Mouse (Mus musculus) brain, embryonic 14.5 days (tissue): Measurements from ENCODE around the gene Dpm2. TPM values are rescaled to one million over a fixed set of nuclear protein-coding genes. Genes with fewer than 3 reads are reported as not detected.

Experiments used
- DNase-seq: peaks from one replicate; pipeline ENCODE4 v3.0.0-alpha.2; 2011; ENCODE audit warnings: low read depth
- CTCF ChIP-seq: fragments of 200-500 bp; IDR thresholded peaks from 2 replicates; pipeline ENCODE4 v1.5.1; 2012; ENCODE audit warnings: inconsistent platforms, mild to moderate bottlenecking, moderate library complexity, borderline replicate concordance; ENCODE audit not compliant: insufficient read depth, insufficient read length; ENCODE audit errors: extremely low read depth
- POLR2A ChIP-seq: fragments of 200-500 bp; IDR thresholded peaks from 2 replicates; pipeline ENCODE4 v1.6.1; 2012; ENCODE audit warnings: mild to moderate bottlenecking, inconsistent platforms, borderline replicate concordance; ENCODE audit not compliant: poor library complexity, insufficient read depth, insufficient read length, severe bottlenecking; ENCODE audit errors: extremely low read depth
- polyA plus RNA-seq: library from polyadenylated mRNA; depleted of rRNA; stranded (reverse); fragments of >200 nt; gene quantifications from 2 replicates; pipeline ENCODE4 v1.2.3, GENCODE M21; 2012; rRNA removed

Dpm2 gene
- polyA plus RNA-seq, 1 experiment, result 155 TPM

GRCm38 (mm10) chr2:32621517-32621859 lies 50.8 kb downstream of the Dpm2 start, which contains the start of gene Ak1:
TSS of gene Ak1 (plus strand) at chr2:32621758.
- TF ChIP-seq CTCF (no peak), POLR2A (no peak)
- DNase-seq, result no peak

Other genes starting within 250 kb of the Dpm2 start
- gene Ciz1, start 218.5 kb upstream of the Dpm2 start, polyA plus RNA-seq, result 225 and 268 TPM in 2 replicates
- gene Dnm1, start 217.5 kb upstream of the Dpm2 start, polyA plus RNA-seq, result 189 and 292 TPM in 2 replicates
- gene 1110008P14Rik, start 188.9 kb upstream of the Dpm2 start, polyA plus RNA-seq, result 101 and 114 TPM in 2 replicates
- gene Lcn2, start 182.6 kb upstream of the Dpm2 start, polyA plus RNA-seq, result 0.40 and 0.77 TPM in 2 replicates
- 48.9 and 51.3 TPM in 2 replicates for gene Ptges2, start 175.0 kb upstream of the Dpm2 start, polyA plus RNA-seq
- 4.8 and 5.1 TPM in 2 replicates for gene Naif1, start 120.4 kb upstream of the Dpm2 start, polyA plus RNA-seq
- 40.2 and 46.1 TPM in 2 replicates for gene Slc25a25, start 119.4 kb upstream of the Dpm2 start, polyA plus RNA-seq
- 7.7 and 12.9 TPM in 2 replicates for gene Fam102a, start 35.5 kb upstream of the Dpm2 start, polyA plus RNA-seq
- gene Pip5kl1, start 3.9 kb downstream of the Dpm2 start, polyA plus RNA-seq, result 13.2 and 16.0 TPM in 2 replicates
- gene 9430097D07Rik, start 4.8 kb downstream of the Dpm2 start, polyA plus RNA-seq, result 0.26 and 0.33 TPM in 2 replicates
- gene St6galnac4, start 16.2 kb downstream of the Dpm2 start, polyA plus RNA-seq, result 21.7 and 23.9 TPM in 2 replicates
- 16.2 and 22.6 TPM in 2 replicates for gene St6galnac6, start 28.9 kb downstream of the Dpm2 start, polyA plus RNA-seq
- 31.0 and 41.5 TPM in 2 replicates for gene Ak1, start 50.9 kb downstream of the Dpm2 start, polyA plus RNA-seq
- 27.1 and 38.0 TPM in 2 replicates for gene Eng, start 75.7 kb downstream of the Dpm2 start, polyA plus RNA-seq
- 33.7 and 45.7 TPM in 2 replicates for gene Fpgs, start 133.3 kb downstream of the Dpm2 start, polyA plus RNA-seq
- gene Cdk9, start 142.2 kb downstream of the Dpm2 start, polyA plus RNA-seq, result 197 and 278 TPM in 2 replicates
- gene Sh2d3c, start 150.2 kb downstream of the Dpm2 start, polyA plus RNA-seq, result 47.8 and 60.6 TPM in 2 replicates
- gene 6330409D20Rik, start 170.2 kb downstream of the Dpm2 start, polyA plus RNA-seq, result 4.4 and 4.8 TPM in 2 replicates
- 60.6 and 96.6 TPM in 2 replicates for gene Tor2a, start 186.4 kb downstream of the Dpm2 start, polyA plus RNA-seq
- gene Ttc16, start 204.8 kb downstream of the Dpm2 start, polyA plus RNA-seq, result 1.4 and 1.6 TPM in 2 replicates
- 7.1 and 8.7 TPM in 2 replicates for gene Ptrh1, start 204.9 kb downstream of the Dpm2 start, polyA plus RNA-seq
- 0.71 and 0.86 TPM in 2 replicates for gene Cfap157, start 213.6 kb downstream of the Dpm2 start, polyA plus RNA-seq